Mouse (Mus musculus) heart, postnatal 0 days (tissue): ENCODE data around the gene Plxna2. TPM values are rescaled to one million over a fixed set of nuclear protein-coding genes. Genes with fewer than 3 reads are reported as not detected.

Experiments used
- ATAC-seq: fragments of 200-750 bp; cut with Nextera tagmentation; 2 replicates; pipeline ENCODE4 v1.8.0; 2017; ENCODE audit warnings: low read depth, moderate number of reproducible peaks, moderate library complexity; ENCODE audit not compliant: insufficient read depth
- DNase-seq: peaks from one replicate; pipeline ENCODE4 v3.0.0-alpha.2; 2016; ENCODE audit warnings: low spot score
- H3K27ac ChIP-seq: fragments of 300-500 bp; sonication (generic); 2 replicates; pipeline ENCODE4 v1.5.1; 2014; ENCODE audit warnings: low read depth, mild to moderate bottlenecking
- H3K27me3 ChIP-seq: fragments of 300-500 bp; sonication (generic); 2 replicates; pipeline ENCODE4 v1.6.1; 2014; ENCODE audit warnings: low read length, mixed read lengths; ENCODE audit not compliant: control insufficient read depth, insufficient read depth
- H3K36me3 ChIP-seq: fragments of 300-500 bp; sonication (generic); replicated peaks from 2 replicates; pipeline ENCODE4 v1.6.1; 2014; ENCODE audit warnings: low read length, mixed read lengths; ENCODE audit not compliant: control insufficient read depth, insufficient read depth
- H3K4me1 ChIP-seq: fragments of 300-500 bp; sonication (generic); 2 replicates; pipeline ENCODE4 v1.6.1; 2014; ENCODE audit warnings: antibody characterized with exemption; ENCODE audit not compliant: control insufficient read depth, insufficient read depth
- H3K4me2 ChIP-seq: fragments of 300-500 bp; sonication (generic); 2 replicates; pipeline ENCODE4 v1.6.1; 2014; ENCODE audit warnings: low read depth, mild to moderate bottlenecking, low read length, moderate library complexity
- H3K4me3 ChIP-seq: fragments of 300-500 bp; sonication (generic); 2 replicates; pipeline ENCODE4 v1.5.1; 2014; ENCODE audit warnings: low read depth, low read length
- H3K9ac ChIP-seq: fragments of 300-500 bp; sonication (generic); replicated peaks from 2 replicates; pipeline ENCODE4 v1.6.1; 2014; ENCODE audit warnings: low read depth, low read length, mixed read lengths
- H3K9me3 ChIP-seq: fragments of 300-500 bp; sonication (generic); replicated peaks from 2 replicates; pipeline ENCODE4 v1.6.1; 2016; ENCODE audit warnings: low read length; ENCODE audit not compliant: control insufficient read depth
- CTCF ChIP-seq: IDR thresholded peaks from 2 replicates; pipeline ENCODE4 v1.5.1; 2016; ENCODE audit warnings: antibody characterized with exemption, control low read depth, low read depth
- EP300 ChIP-seq: IDR thresholded peaks from 2 replicates; pipeline ENCODE4 v1.6.1; 2016; ENCODE audit warnings: antibody characterized with exemption, low read depth
- WGBS: fragments of 180-500 bp; shearing (Covaris S2); extraction: QIAGEN DNeasy Blood & Tissue Kit; methylation state at CpG from one replicate; pipeline ENCODE4 v1.1.7; 2014; 5-methylcytosine and 5-hydroxymethylcytosine counted together
- polyA plus RNA-seq: library from polyadenylated mRNA; unstranded; fragments of >200 nt; fragmentation: Nextera tagmentation; extraction: Ambion mirVana; gene quantifications from 2 replicates; pipeline ENCODE4 v1.2.1, GENCODE M21; 2015
- total RNA-seq: library from RNA; depleted of rRNA; stranded (reverse); fragments of >200 nt; gene quantifications from 2 replicates; pipeline ENCODE4 v1.2.3, GENCODE M21; 2014; ENCODE audit warnings: low replicate concordance

Plxna2 gene
- total and polyA plus RNA-seq, 2 experiments from 2014 or later = 4.0 to 14.4 TPM

- TF ChIP-seq EP300 (no peak), CTCF (no peak)
- no peak overlapping the region for H3K27ac ChIP-seq
- 73% methylated on average over 1 of the region's 1 CpGs for WGBS
These were observed 156.7 kb downstream of the Plxna2 start for GRCm38 (mm10) chr1:194774754-194775153.

GRCm38 (mm10) chr1:194775656-194776374 is 157.8 kb downstream of the Plxna2 start:
- no peak for TF ChIP-seq EP300
- TF ChIP-seq CTCF = no peak
- no peak overlapping the region for H3K27ac ChIP-seq
- H3K4me2 ChIP-seq = no peak overlapping the region
- no peaks in the 10 kb centered on the region for H3K27me3 ChIP-seq
- no peaks in the 10 kb centered on the region for H3K9me3 ChIP-seq
- no peak overlapping the region for H3K9ac ChIP-seq
- DNase-seq = no peak
- no peak for ATAC-seq
- H3K4me3 ChIP-seq = no peak overlapping the region
- no peaks in the 10 kb centered on the region for H3K4me1 ChIP-seq
- H3K36me3 ChIP-seq = peaks cover 42% of the 10 kb centered on the region

More at GRCm38 (mm10) chr1:194774754-194775153, 156.7 kb downstream of the Plxna2 start:
- H3K36me3 ChIP-seq = peaks cover 32% of the 10 kb centered on the region
- H3K4me2 ChIP-seq = no peak overlapping the region
- H3K4me3 ChIP-seq = no peak overlapping the region
- H3K27me3 ChIP-seq = no peaks in the 10 kb centered on the region
- no peaks in the 10 kb centered on the region for H3K9me3 ChIP-seq
- H3K4me1 ChIP-seq = no peaks in the 10 kb centered on the region
- DNase-seq (no peak), ATAC-seq (no peak)
- H3K9ac ChIP-seq = no peak overlapping the region

GRCm38 (mm10) chr1:194776510-194777244 is 158.7 kb downstream of the Plxna2 start:
- Histone ChIP-seq H3K4me2 (no peak overlapping the region), H3K9ac (no peak overlapping the region), H3K27me3 (no peaks in the 10 kb centered on the region), H3K9me3 (no peaks in the 10 kb centered on the region), H3K36me3 (peaks cover 39% of the 10 kb centered on the region), H3K4me1 (no peaks in the 10 kb centered on the region), H3K4me3 (no peak overlapping the region), H3K27ac (no peak overlapping the region)
- TF ChIP-seq EP300 (no peak), CTCF (no peak)
- no peak for DNase-seq
- no peak for ATAC-seq
- WGBS = 86% methylated on average over 5 of the region's 5 CpGs

GRCm38 (mm10) chr1:194777608-194778007 is 159.6 kb downstream of the Plxna2 start:
- Histone ChIP-seq H3K4me2 (no peak overlapping the region), H3K27me3 (no peaks in the 10 kb centered on the region), H3K9me3 (no peaks in the 10 kb centered on the region), H3K9ac (no peak overlapping the region), H3K36me3 (peaks cover 38% of the 10 kb centered on the region), H3K27ac (no peak overlapping the region), H3K4me3 (no peak overlapping the region), H3K4me1 (no peaks in the 10 kb centered on the region)
- no peak for TF ChIP-seq EP300
- no peak for TF ChIP-seq CTCF
- ATAC-seq (no peak), DNase-seq (no peak)
- 91% methylated on average over 2 of the region's 2 CpGs for WGBS

- no peak overlapping the region for H3K9ac ChIP-seq
- no peak overlapping the region for H3K27ac ChIP-seq
- DNase-seq (no peak), ATAC-seq (no peak)
- H3K4me3 ChIP-seq = no peak overlapping the region
- 86% methylated on average over 3 of the region's 3 CpGs for WGBS
- H3K4me2 ChIP-seq = no peak overlapping the region
- H3K27me3 ChIP-seq = no peaks in the 10 kb centered on the region
- TF ChIP-seq EP300 = no peak
- no peak for TF ChIP-seq CTCF
- H3K36me3 ChIP-seq = peaks cover 44% of the 10 kb centered on the region
- H3K9me3 ChIP-seq = no peaks in the 10 kb centered on the region
- H3K4me1 ChIP-seq = no peaks in the 10 kb centered on the region
These were observed 162.4 kb downstream of the Plxna2 start for GRCm38 (mm10) chr1:194780392-194780791.
